Comparison of ENCODE assay signal across 27 mouse cellular contexts in the genomic region with DNA sequence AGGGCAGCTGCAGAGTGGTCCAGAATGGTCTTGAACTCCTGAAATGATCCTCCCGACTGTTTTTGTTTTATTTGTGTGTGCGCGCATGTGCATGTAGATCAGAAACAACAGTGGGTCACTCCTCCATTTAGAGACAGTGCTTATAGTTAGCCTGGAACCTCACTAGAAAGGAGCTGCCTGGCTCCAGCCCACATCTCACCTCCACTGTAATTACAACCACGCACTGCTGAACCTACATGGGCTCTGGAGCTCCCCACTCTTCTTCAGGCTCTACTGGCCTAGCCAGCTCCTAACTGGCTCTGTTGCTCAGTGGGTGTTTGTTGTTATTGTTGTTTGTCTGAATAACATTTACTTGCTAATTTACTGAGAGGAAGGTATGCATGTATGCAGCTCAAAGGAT.
"Had no signal": no experiment of that assay in that cellular context is flagged by ENCODE, and none has a peak within 500 bp of the region (broad histone marks: within the 10 kb centered on the region; RNA-seq: fewer than 3 reads in every experiment).

No protein-coding gene starts in this region.

- H3K27ac ChIP-seq: heart, embryonic 10.5 days; hindbrain, embryonic 10.5 days; hindbrain, embryonic 12.5 days; hindbrain, embryonic 14.5 days; intestine, embryonic 15.5 days; limb, embryonic 10.5 days; limb, embryonic 12.5 days; liver, embryonic 13.5 days; liver, embryonic 15.5 days had no signal

- DNase-seq: gastrocnemius, postnatal 14 days; gastrocnemius, postnatal 36 days; heart, adult 18-20 months; heart, postnatal 10 days; heart, postnatal 4 days; kidney, adult 18-20 months; kidney, adult 8-10 months; kidney, postnatal 10 days; kidney, postnatal 25 days; kidney, postnatal 4 days; layer of hippocampus, adult 9-11 months; layer of hippocampus, postnatal 36 days; liver; liver, embryonic 13.5 days; liver, postnatal 0 days had no signal

- ATAC-seq: hindbrain, embryonic 16.5 days; inflammation-experienced regulatory T-cells, adult 6 months; intestine, embryonic 15.5 days; intestine, postnatal 0 days; liver, postnatal 0 days had no signal

- H3K4me3 ChIP-seq: heart, embryonic 10.5 days; heart, embryonic 12.5 days; hindbrain, embryonic 10.5 days; hindbrain, embryonic 12.5 days; intestine, embryonic 15.5 days; limb, embryonic 10.5 days; limb, embryonic 12.5 days; liver, embryonic 13.5 days; liver, embryonic 15.5 days had no signal
